Mouse (Mus musculus): ENCODE results near the gene Vill. TPM values are rescaled to one million over a fixed set of nuclear protein-coding genes. Genes with fewer than 3 reads are reported as not detected.

Vill gene
- polyA plus RNA-seq, 1 experiment from 2014 or later: 39.4 TPM

- H3K9ac ChIP-seq: no peak overlapping the region
- no peak for ATAC-seq (ENCODE audit: borderline replicate concordance, extremely low read depth, low FRiP score, low TSS enrichment)
- H3K27ac ChIP-seq: no peak overlapping the region
- H3K4me3 ChIP-seq: no peak overlapping the region
- no peak overlapping the region for H3K4me2 ChIP-seq
- no peaks in the 10 kb centered on the region for H3K9me3 ChIP-seq
- no peaks in the 10 kb centered on the region for H3K36me3 ChIP-seq
- peaks cover 26% of the 10 kb centered on the region for H3K4me1 ChIP-seq
- H3K27me3 ChIP-seq: peaks cover 11% of the 10 kb centered on the region
- 77% methylated on average over 5 of the region's 5 CpGs for WGBS
Observed at GRCm38 (mm10) chr9:119087309-119087708, 34.7 kb downstream of the Vill start.

- H3K4me3 ChIP-seq: peak overlapping the region; percentile 43
- H3K4me2 ChIP-seq: peak overlapping the region; percentile 66
- H3K4me1 ChIP-seq: peaks cover 28% of the 10 kb centered on the region
- WGBS: under 1% methylated on average over 24 of the region's 24 CpGs
- no peaks in the 10 kb centered on the region for H3K9me3 ChIP-seq
- H3K27ac ChIP-seq: peak overlapping the region; percentile 92
- peak overlapping the region; percentile 31 for H3K9ac ChIP-seq
- peak; percentile 90 for ATAC-seq (ENCODE audit: borderline replicate concordance, extremely low read depth, low FRiP score, low TSS enrichment)
- H3K27me3 ChIP-seq: peaks cover 11% of the 10 kb centered on the region
- H3K36me3 ChIP-seq: no peaks in the 10 kb centered on the region
Observed at GRCm38 (mm10) chr9:119088148-119088801, 35.7 kb downstream of the Vill start.

GRCm38 (mm10) chr9:119089437-119089836 is 36.9 kb downstream of the Vill start:
- Histone ChIP-seq H3K4me3 (no peak overlapping the region), H3K36me3 (no peaks in the 10 kb centered on the region), H3K9ac (no peak overlapping the region), H3K4me1 (peaks cover 40% of the 10 kb centered on the region), H3K4me2 (no peak overlapping the region), H3K27ac (no peak overlapping the region), H3K27me3 (peaks cover 11% of the 10 kb centered on the region), H3K9me3 (no peaks in the 10 kb centered on the region)
- no peak for ATAC-seq (ENCODE audit: borderline replicate concordance, extremely low read depth, low FRiP score, low TSS enrichment)
- WGBS: 62% methylated on average over 7 of the region's 7 CpGs

GRCm38 (mm10) chr9:119090462-119090861 is 37.9 kb downstream of the Vill start:
- H3K4me1 ChIP-seq: peaks cover 49% of the 10 kb centered on the region
- 92% methylated on average over 5 of the region's 5 CpGs for WGBS

GRCm38 (mm10) chr9:119091581-119092310 is 39.2 kb downstream of the Vill start:
- H3K27me3 ChIP-seq: peaks cover 11% of the 10 kb centered on the region
- 63% methylated on average over 12 of the region's 12 CpGs for WGBS
- no peak overlapping the region for H3K9ac ChIP-seq
- H3K4me3 ChIP-seq: 0 out of 2 replicates have a peak overlapping the region, but pooled peaks have one; percentile 59
- no peak overlapping the region for H3K27ac ChIP-seq
- H3K4me1 ChIP-seq: peaks cover 49% of the 10 kb centered on the region
- peak overlapping the region; percentile 94 for H3K4me2 ChIP-seq
- no peaks in the 10 kb centered on the region for H3K9me3 ChIP-seq
- H3K36me3 ChIP-seq: no peaks in the 10 kb centered on the region
- no peak for ATAC-seq (ENCODE audit: borderline replicate concordance, extremely low read depth, low FRiP score, low TSS enrichment)

More at GRCm38 (mm10) chr9:119090462-119090861, 37.9 kb downstream of the Vill start:
- Histone ChIP-seq H3K9ac (no peak overlapping the region), H3K36me3 (no peaks in the 10 kb centered on the region), H3K9me3 (no peaks in the 10 kb centered on the region), H3K27ac (no peak overlapping the region), H3K4me3 (no peak overlapping the region), H3K27me3 (peaks cover 11% of the 10 kb centered on the region), H3K4me2 (no peak overlapping the region)
- ATAC-seq (ENCODE audit: borderline replicate concordance, extremely low read depth, low FRiP score, low TSS enrichment): no peak

GRCm38 (mm10) chr9:119092473-119093418 is 40.2 kb downstream of the Vill start:
- no peak for ATAC-seq (ENCODE audit: borderline replicate concordance, extremely low read depth, low FRiP score, low TSS enrichment)
- Histone ChIP-seq H3K27ac (peak overlapping the region; percentile 66), H3K36me3 (no peaks in the 10 kb centered on the region), H3K9ac (peak overlapping the region; percentile 61), H3K9me3 (no peaks in the 10 kb centered on the region), H3K4me3 (peak overlapping the region; percentile 59), H3K27me3 (peaks cover 11% of the 10 kb centered on the region), H3K4me2 (peak overlapping the region; percentile 94), H3K4me1 (peaks cover 47% of the 10 kb centered on the region)
- 3% methylated on average over 45 of the region's 45 CpGs for WGBS

GRCm38 (mm10) chr9:119093419-119094295 is 41.1 kb downstream of the Vill start, which contains the start of gene Plcd1:
TSS of gene Plcd1 (minus strand) at chr9:119093502.
- WGBS: 10% methylated on average over 45 of the region's 45 CpGs
- peak; percentile 87 for ATAC-seq (ENCODE audit: borderline replicate concordance, extremely low read depth, low FRiP score, low TSS enrichment)
- peak within 1 kb of the TSS; percentile 61 for H3K9ac ChIP-seq
- no peaks in the 10 kb centered on the region for H3K9me3 ChIP-seq
- H3K36me3 ChIP-seq: no peaks in the 10 kb centered on the region
- H3K4me3 ChIP-seq: peak within 1 kb of the TSS; percentile 59
- peaks cover 11% of the 10 kb centered on the region for H3K27me3 ChIP-seq
- peak within 1 kb of the TSS; percentile 94 for H3K4me2 ChIP-seq
- H3K27ac ChIP-seq: peak within 1 kb of the TSS; percentile 66
- peaks cover 43% of the 10 kb centered on the region for H3K4me1 ChIP-seq

- Histone ChIP-seq H3K27ac (no peak overlapping the region), H3K4me1 (peaks cover 39% of the 10 kb centered on the region), H3K9ac (no peak overlapping the region), H3K27me3 (peaks cover 11% of the 10 kb centered on the region), H3K4me3 (no peak overlapping the region), H3K4me2 (no peak overlapping the region), H3K36me3 (no peaks in the 10 kb centered on the region), H3K9me3 (no peaks in the 10 kb centered on the region)
- WGBS: 62% methylated on average over 13 of the region's 13 CpGs
- no peak for ATAC-seq (ENCODE audit: borderline replicate concordance, extremely low read depth, low FRiP score, low TSS enrichment)
Observed at GRCm38 (mm10) chr9:119094462-119095109, 42.0 kb downstream of the Vill start.

GRCm38 (mm10) chr9:119100177-119100898 is 47.8 kb downstream of the Vill start:
- no peak overlapping the region for H3K9ac ChIP-seq
- H3K27ac ChIP-seq: no peak overlapping the region
- no peaks in the 10 kb centered on the region for H3K9me3 ChIP-seq
- H3K4me1 ChIP-seq: peaks cover 11% of the 10 kb centered on the region
- WGBS: 9% methylated on average over 15 of the region's 15 CpGs
- H3K27me3 ChIP-seq: peaks cover 4% of the 10 kb centered on the region
- H3K36me3 ChIP-seq: no peaks in the 10 kb centered on the region
- no peak for ATAC-seq (ENCODE audit: borderline replicate concordance, extremely low read depth, low FRiP score, low TSS enrichment)
- H3K4me3 ChIP-seq: no peak overlapping the region
- no peak overlapping the region for H3K4me2 ChIP-seq
